Mouse (Mus musculus) thymus, postnatal 25 days (tissue): ENCODE results near the gene Wdr81.

Experiments
- DNase-seq: peaks from one replicate; pipeline ENCODE4 v3.0.0; 2022

Wdr81 gene

GRCm38 (mm10) chr11:75434138-75434537 lies 20.4 kb downstream of the Wdr81 start:
- no peak for DNase-seq

GRCm38 (mm10) chr11:75431307-75431706 lies 23.2 kb downstream of the Wdr81 start:
- DNase-seq: no peak

- DNase-seq: peak; percentile 66
Measured at GRCm38 (mm10) chr11:75429019-75429705, 25.4 kb downstream of the Wdr81 start.

DNA sequence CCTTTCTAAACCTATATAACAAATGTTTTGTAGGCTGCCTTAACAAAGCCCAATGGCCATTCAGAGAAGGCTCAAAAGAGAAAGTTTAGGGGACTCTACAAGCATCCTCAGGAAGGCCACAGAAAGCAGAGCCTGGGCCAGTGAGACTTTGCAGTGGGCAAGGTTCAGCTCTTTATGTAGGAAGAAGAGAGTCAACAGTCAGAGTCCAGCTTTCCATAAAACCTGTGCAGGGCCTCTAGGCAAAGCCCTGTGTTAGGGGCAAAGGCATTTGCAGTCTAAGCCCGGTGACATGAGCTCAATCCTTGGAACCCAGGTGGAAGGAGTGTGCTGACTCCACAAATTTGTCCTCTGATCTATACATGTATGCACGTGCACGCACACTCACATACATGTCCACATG lies 30.1 kb downstream of the Wdr81 start:
- no peak for DNase-seq

GRCm38 (mm10) chr11:75424033-75424432 lies 30.5 kb downstream of the Wdr81 start:
- no peak for DNase-seq

DNA sequence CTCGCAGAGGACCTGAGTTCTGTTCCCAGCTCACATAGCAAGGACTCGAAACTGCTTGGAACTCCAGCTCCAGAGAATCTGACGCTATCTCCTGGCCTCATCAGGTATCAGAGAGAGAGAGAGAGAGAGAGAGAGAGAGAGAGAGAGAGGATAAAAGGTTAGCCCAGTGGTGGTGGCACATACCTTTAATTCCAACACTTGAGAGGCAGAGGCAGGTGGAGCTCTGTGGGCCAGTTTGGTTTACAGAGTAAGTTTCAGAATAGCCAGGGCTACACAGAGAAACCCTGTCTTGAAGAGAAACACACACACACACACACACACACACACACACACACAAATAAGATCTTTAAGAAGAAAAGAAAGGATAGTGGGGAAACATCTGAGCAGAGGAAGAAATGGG lies 31.4 kb downstream of the Wdr81 start:
- no peak for DNase-seq

- DNase-seq: no peak
Measured at GRCm38 (mm10) chr11:75422013-75422792, 32.3 kb downstream of the Wdr81 start, which contains the start of gene Serpinf1. Gene Serpinf1 (minus strand): TSS chr11:75422701.

- DNase-seq: no peak
Measured at GRCm38 (mm10) chr11:75421375-75422012, 33.0 kb downstream of the Wdr81 start.

- no peak for DNase-seq
Measured at GRCm38 (mm10) chr11:75420810-75421374, 33.6 kb downstream of the Wdr81 start.

DNA sequence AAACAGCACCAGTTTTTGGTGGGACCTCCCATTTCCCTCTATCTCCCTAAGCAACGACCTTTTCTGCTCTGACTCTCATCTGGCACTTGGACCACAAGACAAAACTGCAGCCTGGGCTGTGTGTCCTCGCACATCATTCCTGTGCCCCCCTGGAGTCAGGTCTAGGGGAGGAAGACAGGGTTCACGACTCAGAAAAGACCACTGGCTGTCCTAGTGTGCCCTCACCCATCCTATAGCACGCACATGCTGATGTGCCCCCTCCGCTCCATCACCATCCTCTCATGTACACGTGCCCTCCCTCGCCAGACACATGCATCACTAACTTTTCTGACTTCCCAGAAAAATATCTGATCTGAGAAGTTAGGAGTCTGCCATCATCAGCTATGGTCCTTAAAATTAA lies 34.5 kb downstream of the Wdr81 start:
- no peak for DNase-seq

DNA sequence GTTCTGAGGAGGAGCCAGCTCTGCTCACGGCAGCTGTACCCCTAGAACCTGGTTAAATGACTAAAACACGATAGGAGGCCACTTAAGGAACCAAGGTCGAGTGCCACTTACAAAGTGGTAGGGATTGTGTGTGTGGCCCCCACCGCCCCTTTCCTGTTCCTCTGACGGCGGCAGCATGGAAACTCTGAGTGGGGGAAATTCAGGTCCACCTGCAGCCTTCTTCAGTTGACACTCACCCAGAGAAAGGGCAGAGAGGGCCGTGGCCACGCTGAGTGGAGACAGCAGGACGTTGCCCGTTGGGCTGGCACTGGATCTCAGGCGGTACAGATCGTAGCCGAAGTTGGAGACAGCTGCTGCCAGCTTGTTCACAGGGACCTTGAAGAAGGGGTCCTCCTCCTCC lies 38.5 kb downstream of the Wdr81 start:
- DNase-seq: no peak

DNA sequence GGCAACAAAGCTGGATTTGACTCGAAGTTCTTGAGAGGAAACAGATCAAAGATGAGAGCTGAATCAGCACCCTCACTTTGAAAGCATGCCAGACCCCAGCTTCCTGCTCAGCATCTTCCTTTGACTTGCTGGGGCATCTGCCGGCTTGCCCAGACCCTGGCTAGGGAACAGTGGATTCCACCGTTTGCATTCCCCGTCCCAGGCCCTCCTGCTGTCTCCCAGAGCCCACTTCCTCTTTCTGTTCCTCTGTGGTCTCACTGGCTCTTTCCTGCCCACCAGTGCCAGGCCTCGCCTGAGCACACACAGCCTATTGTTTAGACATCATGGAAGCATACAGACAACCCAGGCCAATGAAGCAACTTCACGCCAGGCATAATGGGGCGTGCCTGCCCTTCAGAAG lies 39.4 kb downstream of the Wdr81 start:
- peak; percentile 29 for DNase-seq

- DNase-seq: peak; percentile 49
Measured at GRCm38 (mm10) chr11:75410591-75410990, 43.9 kb downstream of the Wdr81 start.

- peak; percentile 72 for DNase-seq
Measured at GRCm38 (mm10) chr11:75409679-75410575, 44.6 kb downstream of the Wdr81 start.

- peak; percentile 82 for DNase-seq
Measured at GRCm38 (mm10) chr11:75406865-75407264, 47.7 kb downstream of the Wdr81 start.

DNA sequence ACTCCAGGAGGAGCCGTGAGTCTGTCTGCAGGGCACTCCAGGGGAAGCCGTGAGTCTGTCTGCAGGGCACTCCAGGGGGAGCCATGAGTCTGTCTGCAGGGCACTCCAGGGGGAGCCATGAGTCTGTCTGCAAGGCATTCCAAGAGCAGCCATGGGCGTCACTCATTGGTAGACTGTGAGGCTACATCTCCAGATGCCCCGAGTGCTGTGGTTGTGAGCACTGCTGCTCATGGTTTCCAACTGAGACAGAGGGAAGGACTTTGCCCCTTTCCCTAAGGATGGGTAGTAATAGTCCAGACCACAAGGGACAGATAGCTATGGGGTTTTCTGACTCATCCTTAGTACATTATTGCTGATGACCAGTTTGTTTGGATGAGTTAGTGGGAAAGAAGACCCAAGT lies 48.4 kb downstream of the Wdr81 start:
- DNase-seq: no peak

GRCm38 (mm10) chr11:75404801-75405200 lies 49.7 kb downstream of the Wdr81 start:
- no peak for DNase-seq

DNA sequence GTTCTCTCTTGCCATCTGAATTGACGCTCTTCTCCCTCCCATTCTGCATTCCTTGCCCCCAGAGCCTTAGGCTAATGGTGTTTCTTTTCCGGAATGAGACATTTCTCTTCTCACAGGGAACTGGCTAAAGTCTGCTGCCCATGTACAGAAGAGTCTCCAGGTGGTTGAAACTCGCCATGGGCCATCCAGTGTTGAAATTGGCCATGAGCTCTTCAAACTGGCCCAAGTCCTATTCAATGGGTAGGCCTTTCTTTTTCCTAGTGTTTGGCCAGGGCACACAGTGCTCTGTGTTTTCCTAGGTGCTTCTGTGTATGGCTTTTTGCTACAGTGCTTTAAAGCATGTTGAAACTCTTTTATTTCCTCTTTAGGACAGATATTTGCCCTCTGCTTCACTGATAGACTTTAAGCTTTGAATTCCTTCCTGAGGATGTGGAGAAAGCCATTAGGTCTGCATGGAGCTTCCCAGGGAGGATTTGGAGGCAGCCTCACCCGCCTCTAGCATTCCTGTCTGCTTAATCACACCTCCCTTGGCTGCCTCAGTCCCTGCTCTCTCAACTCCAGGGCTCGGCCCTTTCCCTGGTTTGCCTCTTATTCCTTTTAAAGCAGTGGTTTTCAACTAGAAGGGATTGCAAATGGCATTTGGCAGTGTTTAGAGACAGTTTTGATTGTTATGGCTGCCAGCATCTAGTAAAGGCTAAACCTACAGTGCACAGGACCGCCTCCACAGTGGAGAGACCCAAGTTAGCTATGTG lies 51.0 kb downstream of the Wdr81 start:
- no peak for DNase-seq

- peak; percentile 15 for DNase-seq
Measured at GRCm38 (mm10) chr11:75402271-75402690, 52.2 kb downstream of the Wdr81 start.

DNA sequence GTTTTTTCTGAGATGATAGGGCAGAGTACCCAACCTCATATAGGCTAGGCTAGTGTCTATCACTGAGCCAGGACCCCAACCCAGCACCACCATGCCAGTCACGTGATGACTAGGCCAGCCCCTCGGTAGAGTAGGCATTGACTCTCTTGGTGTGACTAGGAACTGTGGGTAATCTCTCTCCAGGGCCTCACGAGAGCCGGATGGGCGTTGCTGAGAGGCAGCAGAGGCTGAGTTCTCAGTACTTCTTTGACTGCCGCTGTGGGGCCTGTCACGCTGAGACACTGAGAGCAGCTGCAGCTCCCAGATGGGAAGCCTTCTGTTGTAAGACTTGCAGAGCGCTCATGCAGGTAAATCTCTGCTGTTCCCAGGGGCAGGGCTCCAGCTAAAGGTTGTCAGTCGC lies 54.4 kb downstream of the Wdr81 start:
- DNase-seq: no peak

GRCm38 (mm10) chr11:75399411-75399841 lies 55.1 kb downstream of the Wdr81 start:
- DNase-seq: no peak

GRCm38 (mm10) chr11:75397452-75397851 lies 57.1 kb downstream of the Wdr81 start:
- DNase-seq: no peak
